8 mouse cellular contexts compared by ENCODE assay signal in the genomic region with DNA sequence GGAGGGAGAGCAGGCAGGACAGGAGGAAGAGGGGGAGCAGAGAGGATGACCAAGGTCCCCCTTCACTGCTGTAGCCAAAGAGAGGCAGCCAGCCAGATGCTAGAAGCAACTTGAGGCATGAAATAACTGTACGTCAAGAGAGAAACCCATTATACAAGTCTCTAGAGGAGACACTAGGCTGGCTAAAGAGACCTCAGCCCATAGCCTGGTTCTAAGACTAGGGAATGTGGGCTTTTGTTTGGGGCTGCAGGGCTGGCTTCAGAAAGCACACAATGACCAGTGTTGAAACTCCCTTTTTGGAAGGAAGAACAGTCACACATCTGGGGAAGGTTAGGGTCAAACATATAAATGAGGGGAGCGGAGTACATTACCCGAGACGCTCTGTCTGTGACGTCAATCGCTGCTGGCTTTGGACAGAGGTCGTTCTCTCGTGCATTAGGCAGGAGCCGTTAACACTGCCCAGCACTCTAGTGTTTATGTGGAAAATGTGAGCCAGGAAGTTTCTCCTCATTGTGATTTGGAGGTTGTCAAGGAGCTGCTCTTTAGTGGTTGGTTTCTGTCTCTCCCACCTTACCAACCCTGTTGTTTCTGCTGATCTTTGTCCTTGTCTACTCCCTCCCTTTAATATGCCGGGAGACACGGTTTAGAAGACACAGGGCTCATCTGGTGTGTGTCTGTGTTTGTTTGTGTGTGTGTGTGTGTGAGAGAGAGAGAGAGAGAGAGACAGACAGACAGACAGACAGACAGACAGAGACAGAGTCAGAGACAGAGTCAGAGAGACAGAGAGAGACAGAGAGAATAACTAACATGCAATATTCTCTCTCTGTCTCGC. TPM values are rescaled to one million over a fixed set of nuclear protein-coding genes. Genes with fewer than 3 reads are reported as not detected.
DNase-seq lines count a peak whose midpoint lies in the region; ATAC-seq lines count a peak whose summit lies in the region.

No protein-coding gene starts in this region.

- DNase-seq in adrenal gland, adult (ENCODE audit: inconsistent age in 2 of 2, low spot score in 1 of 2): peak; percentile 30 to 70
- no peak for DNase-seq in adrenal gland, postnatal 4 days (ENCODE audit: low spot score in 2 of 2)
- peak; percentile 61 to 71 for DNase-seq in heart, adult 9 months (ENCODE audit: low spot score in 2 of 2)
- peak; percentile 26 for DNase-seq in kidney, adult 18-20 months
- peak; percentile 87 for DNase-seq in lung, postnatal 25 days (ENCODE audit: low spot score)
- DNase-seq in natural killer cell, adult 2 months (ENCODE audit: low spot score in 2 of 2): no peak
- no peak for DNase-seq in right cerebral cortex, adult 18-20 months

- no peak for ATAC-seq in megakaryocyte-erythroid progenitor cell, adult 5-6 weeks (replicated peaks; ENCODE audit: low FRiP score, low TSS enrichment, poor library complexity, severe bottlenecking)

RNA-seq across cellular contexts. Expression of gene Gm45716, which starts 57.5 kb away (rescaled TPM):
- total RNA-seq in adrenal gland, postnatal 4 days (2021): 1 to 10 TPM; 3.9 to 4.9 TPM
- total RNA-seq in megakaryocyte-erythroid progenitor cell, adult 5-6 weeks (2014; fragmentation: Nextera tagmentation): 6.6 and 13.7 TPM in 2 replicates
- 11.2 and 12.4 TPM in 2 replicates for total RNA-seq in megakaryocyte-erythroid progenitor cell, adult 5-6 weeks (2017)

Comparison
In these comparisons a context has a peak if more than half of its experiments do, and no peak if none do; other contexts are left out.
1. DNase-seq: peak in adrenal gland, adult (2 of 2), heart, adult 9 months (2 of 2), kidney, adult 18-20 months (single experiment) and lung, postnatal 25 days (single experiment); none in adrenal gland, postnatal 4 days (0 of 2), natural killer cell, adult 2 months (0 of 2) and right cerebral cortex, adult 18-20 months (single experiment).